Mouse (Mus musculus): ENCODE results near the gene Ctnnb1.
"Not testable (repeated sequence)": the region's sequence is repeated elsewhere in the genome, so short reads cannot be mapped to it uniquely, and the experiment has no call there.

Ctnnb1 gene

GRCm38 (mm10) chr9:120929081-120929480 is at the start of gene Ctnnb1:
TSS of gene Ctnnb1 (plus strand) at chr9:120929216.
- no peak for DNase-seq

- DNase-seq, result peak; percentile 27 to 51
Observed at GRCm38 (mm10) chr9:120880286-120880685, 48.7 kb upstream of the Ctnnb1 start.

GRCm38 (mm10) chr9:120881121-120881520 is 47.9 kb upstream of the Ctnnb1 start:
- DNase-seq, result peak; percentile 33 to 56

GRCm38 (mm10) chr9:120881839-120882238 is 47.2 kb upstream of the Ctnnb1 start:
- peak in 1 of 2 experiments; percentile 20 for DNase-seq

GRCm38 (mm10) chr9:120884726-120885125 is 44.3 kb upstream of the Ctnnb1 start:
- no peak for DNase-seq

- DNase-seq, result no peak
Observed at GRCm38 (mm10) chr9:120887631-120888030, 41.4 kb upstream of the Ctnnb1 start.

- peak; percentile 42 to 47 for DNase-seq
Observed at GRCm38 (mm10) chr9:120893435-120893834, 35.6 kb upstream of the Ctnnb1 start.

- DNase-seq, result no peak
Observed at GRCm38 (mm10) chr9:120893971-120894370, 35.0 kb upstream of the Ctnnb1 start.

- peak; percentile 23 to 59 for DNase-seq
Observed at GRCm38 (mm10) chr9:120894376-120894775, 34.6 kb upstream of the Ctnnb1 start.

- no peak for DNase-seq
Observed at GRCm38 (mm10) chr9:120896502-120896901, 32.5 kb upstream of the Ctnnb1 start.

GRCm38 (mm10) chr9:120897269-120897668 is 31.7 kb upstream of the Ctnnb1 start:
- no peak for DNase-seq

GRCm38 (mm10) chr9:120899833-120900232 is 29.2 kb upstream of the Ctnnb1 start:
- DNase-seq, result no peak

GRCm38 (mm10) chr9:120900338-120901274 is 28.4 kb upstream of the Ctnnb1 start:
- DNase-seq, result peak; percentile 47 to 52

GRCm38 (mm10) chr9:120902562-120902961 is 26.5 kb upstream of the Ctnnb1 start:
- DNase-seq, result no peak

GRCm38 (mm10) chr9:120908461-120908860 is 20.6 kb upstream of the Ctnnb1 start:
- DNase-seq, result no peak

- DNase-seq, result no peak
Observed at GRCm38 (mm10) chr9:120913152-120913551, 15.9 kb upstream of the Ctnnb1 start.

- no peak for DNase-seq
Observed at GRCm38 (mm10) chr9:120914429-120914828, 14.6 kb upstream of the Ctnnb1 start.

GRCm38 (mm10) chr9:120914877-120915459 is 14.0 kb upstream of the Ctnnb1 start:
- DNase-seq, result peak; percentile 12 to 24

GRCm38 (mm10) chr9:120917619-120918018 is 11.4 kb upstream of the Ctnnb1 start:
- not testable (repeated sequence) for DNase-seq

GRCm38 (mm10) chr9:120918211-120918610 is 10.8 kb upstream of the Ctnnb1 start:
- no peak for DNase-seq

- no peak for DNase-seq
Observed at GRCm38 (mm10) chr9:120918642-120919041, 10.4 kb upstream of the Ctnnb1 start.

GRCm38 (mm10) chr9:120919130-120919529 is 9.9 kb upstream of the Ctnnb1 start:
- DNase-seq, result no peak

- no peak for DNase-seq
Observed at GRCm38 (mm10) chr9:120926126-120926525, 2.9 kb upstream of the Ctnnb1 start.
